ENCODE assay signal across 8 mouse cellular contexts in the genomic region with DNA sequence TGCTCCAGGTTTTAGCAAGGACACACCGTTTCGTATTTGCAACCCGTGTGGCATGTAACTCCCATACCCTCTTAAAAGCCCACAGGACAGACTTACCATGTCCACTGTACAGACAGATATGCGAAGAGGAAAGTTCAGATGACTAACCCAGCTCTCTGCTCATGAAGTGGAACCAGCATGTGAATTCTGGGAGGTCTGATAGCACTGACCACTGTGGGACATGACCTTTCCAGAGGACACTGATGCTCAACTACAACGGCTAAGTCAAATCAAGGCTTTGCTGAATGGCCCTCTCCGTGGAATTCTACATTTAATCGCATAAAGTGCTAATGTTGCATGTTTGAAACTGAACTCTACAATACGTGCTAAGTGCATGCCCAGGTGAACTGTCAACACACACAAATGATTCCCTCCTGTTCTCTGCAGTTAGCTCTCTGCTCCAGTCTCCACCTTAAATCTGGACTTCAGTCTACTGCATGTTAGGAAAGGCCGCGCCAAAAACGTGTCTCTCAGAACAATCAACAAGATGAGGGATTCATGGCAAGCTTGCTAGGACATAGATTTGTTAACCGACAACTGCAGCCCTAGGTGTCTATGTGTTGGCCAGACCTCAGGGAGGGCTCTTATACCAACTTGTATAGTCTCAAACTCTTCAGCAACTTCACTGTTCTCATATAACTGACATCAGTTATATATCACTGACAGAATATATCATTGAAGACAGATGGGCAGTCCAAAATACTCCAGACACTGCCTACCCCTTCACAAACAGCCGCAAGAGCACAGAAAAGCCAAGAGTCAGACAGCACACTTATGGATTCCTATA. TPM values are rescaled to one million over a fixed set of nuclear protein-coding genes. Genes with fewer than 3 reads are reported as not detected.
DNase-seq lines count a peak whose midpoint lies in the region; ATAC-seq and TF ChIP-seq lines count a peak whose summit lies in the region.

No protein-coding gene starts in this region.

- WGBS in hindbrain, embryonic 10.5 days: 71% methylated on average over 13 of the region's 13 CpGs
- WGBS in lung, postnatal 0 days: 60% methylated on average over 13 of the region's 13 CpGs

- H3K4me1 ChIP-seq in hindbrain, embryonic 10.5 days (replicated peaks): peaks cover 19% of the 10 kb centered on the region
- peaks cover 16% of the 10 kb centered on the region; the same call in 1 of the 2 replicates for H3K4me1 ChIP-seq in lung, postnatal 0 days (ENCODE audit: insufficient read depth, low read depth, low read length)

- no peak for TF ChIP-seq EP300 in lung, postnatal 0 days (IDR thresholded peaks at IDR 0.05)

- no peak for ATAC-seq in lung, postnatal 0 days

- peaks cover 51% of the 10 kb centered on the region for H3K36me3 ChIP-seq in hindbrain, embryonic 10.5 days
- peaks cover 6% of the 10 kb centered on the region; the same call in 1 of the 2 replicates for H3K36me3 ChIP-seq in lung, postnatal 0 days (ENCODE audit: insufficient read depth, low read length)

- intact Hi-C loops in gastrocnemius, adult 2 months (cut with DNase I): no loop called here
- intact Hi-C loops in gastrocnemius, postnatal 14 days (cut with DNase I; ENCODE audit: low total_unique reads): no loop called here

- peak overlapping the region; percentile 50 for H3K9ac ChIP-seq in lung, postnatal 0 days (replicated peaks; ENCODE audit: low read depth)

- peak overlapping the region; percentile 68 for H3K4me2 ChIP-seq in lung, postnatal 0 days (replicated peaks; ENCODE audit: low read depth, low read length)

- H3K27ac ChIP-seq in gastrocnemius, adult 2 months: no peak overlapping the region
- H3K27ac ChIP-seq in hindbrain, embryonic 10.5 days: peak overlapping the region; percentile 90
- H3K27ac ChIP-seq in lung, postnatal 0 days (ENCODE audit: low read length): no peak overlapping the region

- no peak for TF ChIP-seq CTCF in gastrocnemius, adult 2 months (IDR thresholded peaks at IDR 0.05)
- no peak for TF ChIP-seq CTCF in lung, postnatal 0 days (IDR thresholded peaks at IDR 0.05)

- peak; percentile 15 for DNase-seq in gastrocnemius, adult 2 months
- no peak for DNase-seq in gastrocnemius, postnatal 14 days
- DNase-seq in thymus, postnatal 36 days: peak; percentile 8 to 12
- DNase-seq in thymus, adult 18-20 months: no peak
- DNase-seq in hindbrain, embryonic 10.5 days (ENCODE audit: low spot score): no peak
- DNase-seq in lung, postnatal 0 days (ENCODE audit: low spot score): no peak
- DNase-seq in right cerebral cortex, postnatal 14 days: no peak
- no peak for DNase-seq in yolk sac, embryonic 10.5 days (ENCODE audit: low spot score)

- H3K9me3 ChIP-seq in hindbrain, embryonic 10.5 days: peaks cover 46% of the 10 kb centered on the region
- no peaks in the 10 kb centered on the region for H3K9me3 ChIP-seq in lung, postnatal 0 days (ENCODE audit: low read length)

- H3K27me3 ChIP-seq in hindbrain, embryonic 10.5 days (ENCODE audit: insufficient read depth, poor library complexity, severe bottlenecking): no peaks in the 10 kb centered on the region
- no peaks in the 10 kb centered on the region for H3K27me3 ChIP-seq in lung, postnatal 0 days (replicated peaks; ENCODE audit: insufficient read depth, low read length)

- peak overlapping the region; percentile 64 for H3K4me3 ChIP-seq in gastrocnemius, adult 2 months
- H3K4me3 ChIP-seq in hindbrain, embryonic 10.5 days: peak overlapping the region; percentile 57
- H3K4me3 ChIP-seq in lung, postnatal 0 days (ENCODE audit: low read depth, low read length): peak overlapping the region; percentile 65; the same call in 1 of the 2 replicates

RNA-seq across cellular contexts. Expression of gene Hjurp, which starts 1.5 kb away (rescaled TPM):
- 1 to 10 TPM; 6.1 to 6.6 TPM for total RNA-seq in gastrocnemius, adult 2 months (2021)
- 10 to 100 TPM; 16.8 to 17.1 TPM for total RNA-seq in gastrocnemius, postnatal 14 days (2021)
- 169 and 205 TPM in 2 replicates for polyA plus RNA-seq in hindbrain, embryonic 10.5 days (2016; fragmentation: Nextera tagmentation; extraction: Ambion mirVana)
- 21.9 and 26.0 TPM in 2 replicates for polyA plus RNA-seq in lung, postnatal 0 days (2015; fragmentation: Nextera tagmentation; extraction: Ambion mirVana)

RNA-seq across cellular contexts. Expression of gene Trpm8, which starts 1.6 kb away (rescaled TPM):
- total RNA-seq in gastrocnemius, adult 2 months (2021): not detected
- not detected for total RNA-seq in gastrocnemius, postnatal 14 days (2021)
- not detected in 2 replicates for polyA plus RNA-seq in hindbrain, embryonic 10.5 days (2016; fragmentation: Nextera tagmentation; extraction: Ambion mirVana)
- polyA plus RNA-seq in lung, postnatal 0 days (2015; fragmentation: Nextera tagmentation; extraction: Ambion mirVana): 0.05 TPM in 1 of 2 replicates, not detected in the other

RNA-seq across cellular contexts. Expression of gene Mroh2a, which starts 49.1 kb away (rescaled TPM):
- total RNA-seq in gastrocnemius, adult 2 months (2021): not detected
- not detected for total RNA-seq in gastrocnemius, postnatal 14 days (2021)
- 0.93 and 1.1 TPM in 2 replicates for polyA plus RNA-seq in hindbrain, embryonic 10.5 days (2016; fragmentation: Nextera tagmentation; extraction: Ambion mirVana)
- 0.15 and 0.43 TPM in 2 replicates for polyA plus RNA-seq in lung, postnatal 0 days (2015; fragmentation: Nextera tagmentation; extraction: Ambion mirVana)

Comparison
In these comparisons a context has a peak if more than half of its experiments do, and no peak if none do; other contexts are left out.
1. DNase-seq: peak in gastrocnemius, adult 2 months (single experiment) and thymus, postnatal 36 days (2 of 2); none in gastrocnemius, postnatal 14 days (single experiment), thymus, adult 18-20 months (0 of 2), hindbrain, embryonic 10.5 days (single experiment), lung, postnatal 0 days (single experiment), right cerebral cortex, postnatal 14 days (single experiment) and yolk sac, embryonic 10.5 days (single experiment).
2. Peak in every context shown above with its lines, with median percentiles within 50 percentile points of each other: H3K4me3 ChIP-seq.